29 mouse cellular contexts compared by ENCODE assay signal in the genomic region with DNA sequence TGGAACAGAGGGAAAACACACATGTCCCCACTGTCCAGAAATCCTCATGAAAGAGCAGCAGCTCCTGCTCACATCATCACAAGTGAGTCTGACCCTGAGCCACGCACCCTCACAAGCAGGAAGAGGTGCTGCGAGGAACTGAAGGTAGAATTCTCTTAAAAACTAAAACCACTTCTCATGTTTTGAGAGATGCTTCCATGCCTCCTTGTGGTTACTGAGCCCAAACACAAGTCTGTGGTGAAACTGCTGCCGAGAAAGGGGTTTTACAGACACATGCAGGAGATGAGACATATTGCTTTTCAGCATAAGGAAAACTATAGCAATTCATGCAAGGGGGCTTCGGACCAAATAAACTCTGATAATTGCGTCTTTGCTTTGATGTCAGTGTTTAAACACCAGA.
DNase-seq lines count a peak whose midpoint lies in the region; ATAC-seq and TF ChIP-seq lines count a peak whose summit lies in the region.
"Had no signal": no experiment of that assay in that cellular context is flagged by ENCODE, and none has a peak within 500 bp of the region (broad histone marks: within the 10 kb centered on the region; RNA-seq: fewer than 3 reads in every experiment).

No protein-coding gene starts in this region.

- no peak for ATAC-seq in forebrain, postnatal 0 days
- ATAC-seq in forebrain, embryonic 16.5 days, result no peak
- no peak for ATAC-seq in midbrain, embryonic 14.5 days (ENCODE audit: low FRiP score, low TSS enrichment)
- ATAC-seq in midbrain, embryonic 15.5 days (replicated peaks), result no peak
- ATAC-seq: forebrain, embryonic 15.5 days; hindbrain, embryonic 16.5 days; intestine, embryonic 15.5 days; lung, postnatal 0 days; midbrain, embryonic 16.5 days had no signal

- peak; percentile 65 for TF ChIP-seq CTCF in forebrain, postnatal 0 days (IDR thresholded peaks at IDR 0.05; ENCODE audit: low read depth)
- no peak for TF ChIP-seq CTCF in thymus, adult 2 months (IDR thresholded peaks at IDR 0.05; ENCODE audit: borderline replicate concordance, control insufficient read depth, extremely low read depth, insufficient read depth, low read length, poor library complexity)

- no peaks in the 10 kb centered on the region for H3K4me1 ChIP-seq in forebrain, postnatal 0 days (ENCODE audit: insufficient read depth)
- H3K4me1 ChIP-seq in forebrain, embryonic 16.5 days (replicated peaks; ENCODE audit: control insufficient read depth, insufficient read depth, low read length), result no peaks in the 10 kb centered on the region; the same call in 1 of the 2 replicates
- H3K4me1 ChIP-seq in midbrain, embryonic 14.5 days (ENCODE audit: control insufficient read depth, insufficient read depth, low read length), result no peaks in the 10 kb centered on the region
- no peaks in the 10 kb centered on the region for H3K4me1 ChIP-seq in midbrain, embryonic 15.5 days
- H3K4me1 ChIP-seq in thymus, adult 2 months (replicated peaks; ENCODE audit: control insufficient read depth, insufficient read depth, low read length), result peaks cover 15% of the 10 kb centered on the region
- H3K4me1 ChIP-seq: forebrain, embryonic 10.5 days; hindbrain, embryonic 10.5 days; intestine, embryonic 15.5 days; limb, embryonic 15.5 days; liver, embryonic 13.5 days had no signal

- H3K9me3 ChIP-seq in forebrain, postnatal 0 days (ENCODE audit: low read length), result no peaks in the 10 kb centered on the region
- no peaks in the 10 kb centered on the region for H3K9me3 ChIP-seq in forebrain, embryonic 16.5 days (ENCODE audit: control insufficient read depth, low read length)
- H3K9me3 ChIP-seq in midbrain, embryonic 14.5 days (ENCODE audit: control insufficient read depth, low read length), result no peaks in the 10 kb centered on the region
- H3K9me3 ChIP-seq in midbrain, embryonic 15.5 days, result no peaks in the 10 kb centered on the region
- H3K9me3 ChIP-seq: embryonic facial prominence, embryonic 12.5 days; forebrain, embryonic 10.5 days; forebrain, embryonic 15.5 days; hindbrain, embryonic 10.5 days; intestine, embryonic 15.5 days; limb, embryonic 10.5 days; limb, embryonic 15.5 days; liver, embryonic 13.5 days had no signal

- WGBS in forebrain, postnatal 0 days, result 60% methylated on average over 5 of the region's 5 CpGs
- WGBS in forebrain, embryonic 16.5 days, result 67% methylated on average over 5 of the region's 5 CpGs
- WGBS in midbrain, embryonic 14.5 days, result 67% methylated on average over 5 of the region's 5 CpGs
- 63% methylated on average over 5 of the region's 5 CpGs for WGBS in midbrain, embryonic 15.5 days
- WGBS in thymus, adult 2 months, result 33% methylated on average over 5 of the region's 5 CpGs

- TF ChIP-seq POLR2A in thymus, adult 2 months (IDR thresholded peaks at IDR 0.05; ENCODE audit: control insufficient read depth, extremely low read depth, insufficient read depth, low read length, poor library complexity), result no peak

- H3K27me3 ChIP-seq in forebrain, postnatal 0 days (ENCODE audit: insufficient read depth, low read length), result peaks cover 9% of the 10 kb centered on the region; the same call in 1 of the 2 replicates
- H3K27me3 ChIP-seq in forebrain, embryonic 16.5 days (replicated peaks; ENCODE audit: control insufficient read depth, insufficient read depth, low read length), result peaks cover 42% of the 10 kb centered on the region
- H3K27me3 ChIP-seq in midbrain, embryonic 14.5 days (ENCODE audit: control insufficient read depth, insufficient read depth, low read length), result no peaks in the 10 kb centered on the region
- no peaks in the 10 kb centered on the region for H3K27me3 ChIP-seq in midbrain, embryonic 15.5 days (replicated peaks)
- H3K27me3 ChIP-seq in thymus, adult 2 months (ENCODE audit: control insufficient read depth, insufficient read depth, low read length), result no peaks in the 10 kb centered on the region
- H3K27me3 ChIP-seq: intestine, embryonic 15.5 days; liver, embryonic 13.5 days had no signal

- H3K4me3 ChIP-seq in forebrain, postnatal 0 days (ENCODE audit: low read depth, low read length), result no peak overlapping the region
- no peak overlapping the region for H3K4me3 ChIP-seq in forebrain, embryonic 16.5 days (replicated peaks; ENCODE audit: low read length)
- H3K4me3 ChIP-seq in midbrain, embryonic 14.5 days (replicated peaks; ENCODE audit: low read depth, low read length), result no peak overlapping the region
- no peak overlapping the region for H3K4me3 ChIP-seq in midbrain, embryonic 15.5 days
- no peak overlapping the region for H3K4me3 ChIP-seq in thymus, adult 2 months (ENCODE audit: control insufficient read depth, insufficient read depth, low read length)
- H3K4me3 ChIP-seq: embryonic facial prominence, embryonic 12.5 days; forebrain, embryonic 10.5 days; forebrain, embryonic 15.5 days; hindbrain, embryonic 10.5 days; intestine, embryonic 15.5 days; limb, embryonic 10.5 days; limb, embryonic 15.5 days; liver, embryonic 13.5 days; myocyte had no signal

- no peaks in the 10 kb centered on the region for H3K36me3 ChIP-seq in forebrain, postnatal 0 days (ENCODE audit: insufficient read depth)
- H3K36me3 ChIP-seq in forebrain, embryonic 16.5 days (ENCODE audit: control insufficient read depth, insufficient read depth), result no peaks in the 10 kb centered on the region
- H3K36me3 ChIP-seq in midbrain, embryonic 14.5 days (ENCODE audit: control insufficient read depth, insufficient read depth, low read length), result no peaks in the 10 kb centered on the region
- no peaks in the 10 kb centered on the region for H3K36me3 ChIP-seq in midbrain, embryonic 15.5 days (replicated peaks)
- H3K36me3 ChIP-seq in thymus, adult 2 months (ENCODE audit: control insufficient read depth, insufficient read depth, low read length), result no peaks in the 10 kb centered on the region
- H3K36me3 ChIP-seq: embryonic facial prominence, embryonic 12.5 days; forebrain, embryonic 10.5 days; forebrain, embryonic 15.5 days; hindbrain, embryonic 10.5 days; intestine, embryonic 15.5 days; limb, embryonic 10.5 days; limb, embryonic 15.5 days; liver, embryonic 13.5 days had no signal

- no peak overlapping the region for H3K9ac ChIP-seq in forebrain, postnatal 0 days
- no peak overlapping the region for H3K9ac ChIP-seq in forebrain, embryonic 16.5 days (replicated peaks; ENCODE audit: low read depth, low read length)
- H3K9ac ChIP-seq in midbrain, embryonic 14.5 days (replicated peaks; ENCODE audit: low read length), result no peak overlapping the region
- no peak overlapping the region for H3K9ac ChIP-seq in midbrain, embryonic 15.5 days
- H3K9ac ChIP-seq: embryonic facial prominence, embryonic 12.5 days; forebrain, embryonic 15.5 days; intestine, embryonic 15.5 days; limb, embryonic 15.5 days; liver, embryonic 13.5 days had no signal

- H3K27ac ChIP-seq in forebrain, postnatal 0 days (ENCODE audit: low read depth, low read length), result no peak overlapping the region
- H3K27ac ChIP-seq in forebrain, embryonic 16.5 days (ENCODE audit: low read length), result no peak overlapping the region
- no peak overlapping the region for H3K27ac ChIP-seq in midbrain, embryonic 14.5 days (replicated peaks; ENCODE audit: low read depth, low read length)
- H3K27ac ChIP-seq in midbrain, embryonic 15.5 days, result no peak overlapping the region
- H3K27ac ChIP-seq in thymus, adult 2 months (ENCODE audit: control insufficient read depth, insufficient read depth, low read length), result no peak overlapping the region
- H3K27ac ChIP-seq: embryonic facial prominence, embryonic 12.5 days; forebrain, embryonic 10.5 days; forebrain, embryonic 15.5 days; hindbrain, embryonic 10.5 days; intestine, embryonic 15.5 days; limb, embryonic 10.5 days; limb, embryonic 15.5 days; liver, embryonic 13.5 days; macrophage had no signal

- no peak overlapping the region for H3K4me2 ChIP-seq in forebrain, postnatal 0 days (ENCODE audit: low read depth)
- H3K4me2 ChIP-seq in forebrain, embryonic 16.5 days (ENCODE audit: low read length), result no peak overlapping the region
- H3K4me2 ChIP-seq in midbrain, embryonic 14.5 days (ENCODE audit: low read length), result no peak overlapping the region
- H3K4me2 ChIP-seq in midbrain, embryonic 15.5 days, result no peak overlapping the region
- H3K4me2 ChIP-seq: embryonic facial prominence, embryonic 12.5 days; forebrain, embryonic 15.5 days; intestine, embryonic 15.5 days; limb, embryonic 15.5 days; liver, embryonic 13.5 days had no signal

- DNase-seq in forebrain, postnatal 0 days, result peak; percentile 33
- peak; percentile 42 for DNase-seq in midbrain, embryonic 14.5 days
- peak; percentile 39 for DNase-seq in thymus, adult 2 months
- peak; percentile 30 to 39 for DNase-seq in thymus, postnatal 36 days
- no peak for DNase-seq in heart, adult 11 months
- no peak for DNase-seq in left cerebral cortex, adult 18-20 months (ENCODE audit: low spot score in 2 of 2)
- DNase-seq: adrenal gland, postnatal 25 days; cerebellum, adult 2 months; cerebellum, postnatal 25 days; gastrocnemius, postnatal 10 days; heart, postnatal 14 days; kidney, adult 9 months; kidney, postnatal 25 days; liver, embryonic 13.5 days; lung, adult 18-20 months had no signal

Comparison
In these comparisons a context has a peak if more than half of its experiments do, and no peak if none do; other contexts are left out.
1. DNase-seq: peak in forebrain, postnatal 0 days (single experiment), midbrain, embryonic 14.5 days (single experiment), thymus, adult 2 months (single experiment) and thymus, postnatal 36 days (2 of 2); none in heart, adult 11 months (single experiment) and left cerebral cortex, adult 18-20 months (0 of 2).